Mouse (Mus musculus): Measurements from ENCODE around the gene Erg. TPM values are rescaled to one million over a fixed set of nuclear protein-coding genes. Genes with fewer than 3 reads are reported as not detected.

Erg gene
- total RNA-seq, 2 experiments from 2014 or later: 6.5 to 8.2 TPM

DNA sequence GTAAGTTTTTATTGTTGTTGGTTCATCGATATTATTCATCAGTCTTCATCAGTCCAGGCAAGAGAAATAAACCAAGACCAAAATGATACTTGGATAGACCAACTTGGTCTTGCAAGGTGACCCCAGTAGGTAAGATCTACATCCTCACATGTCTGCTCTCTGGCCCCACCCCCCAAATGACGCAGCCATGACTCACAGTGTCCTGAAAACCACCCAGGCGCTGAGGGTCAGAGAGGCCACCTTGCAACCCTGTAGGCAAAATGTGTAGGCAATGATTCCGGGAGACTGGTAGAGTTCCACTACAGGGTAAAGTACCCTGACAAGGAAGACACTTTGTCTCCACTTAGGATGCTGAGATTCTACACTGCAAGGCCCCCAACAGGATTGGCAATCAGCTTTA, 138.5 kb downstream of the Erg start:
- DNase-seq (ENCODE audit: low spot score in 2 of 2): no peak

- no peak for DNase-seq (ENCODE audit: low spot score in 2 of 2)
Measured at GRCm38 (mm10) chr16:95446368-95446767, 140.0 kb downstream of the Erg start.

- no peak for DNase-seq (ENCODE audit: low spot score in 2 of 2)
Measured at GRCm38 (mm10) chr16:95442023-95442422, 144.4 kb downstream of the Erg start.

GRCm38 (mm10) chr16:95441179-95441578, 145.2 kb downstream of the Erg start:
- no peak for DNase-seq (ENCODE audit: low spot score in 2 of 2)

DNA sequence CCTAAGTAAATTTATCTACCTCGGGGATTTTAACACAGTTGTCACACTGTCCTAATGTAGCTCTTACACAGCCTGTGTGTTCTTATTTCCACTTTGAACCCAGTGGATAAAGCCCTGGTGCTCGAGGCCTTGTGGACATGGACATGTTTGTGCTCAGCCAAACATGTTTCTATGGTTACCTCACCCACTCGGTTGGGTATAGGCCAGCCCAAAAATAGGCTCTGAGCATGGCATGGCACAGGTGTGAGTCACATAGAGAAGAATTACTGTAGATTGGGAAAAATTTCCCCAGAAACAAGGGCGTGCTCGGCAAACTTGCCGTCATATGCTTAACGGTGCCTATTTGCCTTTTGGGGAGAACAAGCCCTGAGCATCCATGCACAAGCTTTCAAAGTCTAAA, 146.1 kb downstream of the Erg start:
- no peak for DNase-seq (ENCODE audit: low spot score in 2 of 2)

- DNase-seq (ENCODE audit: low spot score in 2 of 2): no peak
Measured at GRCm38 (mm10) chr16:95439794-95440193, 146.6 kb downstream of the Erg start.

DNA sequence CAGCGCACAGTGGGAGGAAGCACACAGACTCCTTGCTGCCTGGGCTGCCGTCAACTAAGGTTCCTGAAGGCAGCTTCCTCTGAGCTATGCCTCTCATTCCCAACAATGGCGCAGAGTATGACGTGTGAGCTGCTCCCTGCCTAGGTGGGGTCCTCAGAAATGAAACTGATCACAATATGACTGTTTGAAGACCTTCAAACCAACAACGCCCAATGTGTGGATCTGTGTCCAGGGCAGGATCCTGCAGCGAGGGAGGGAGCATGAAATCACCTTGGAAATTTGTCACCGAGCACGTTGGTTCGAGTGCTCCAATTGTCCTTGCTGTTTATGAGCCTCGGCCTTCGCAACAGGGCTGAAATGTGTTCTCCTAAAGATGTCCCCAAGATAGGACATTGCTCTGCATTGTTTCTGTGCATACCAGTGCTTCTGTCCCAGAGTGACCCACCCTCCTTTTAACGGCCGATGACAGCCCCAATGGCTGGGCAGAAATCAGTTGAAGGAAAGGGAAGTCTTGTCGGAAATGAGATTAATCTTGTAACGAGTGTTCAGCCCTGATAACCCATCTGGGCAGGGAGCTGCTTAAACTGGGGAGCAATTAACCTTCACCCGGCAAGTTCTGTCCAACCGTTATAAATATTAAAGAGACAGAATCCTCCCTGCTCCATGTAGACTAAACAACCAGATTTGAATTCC, 147.4 kb downstream of the Erg start:
- no peak for DNase-seq (ENCODE audit: low spot score in 2 of 2)

DNA sequence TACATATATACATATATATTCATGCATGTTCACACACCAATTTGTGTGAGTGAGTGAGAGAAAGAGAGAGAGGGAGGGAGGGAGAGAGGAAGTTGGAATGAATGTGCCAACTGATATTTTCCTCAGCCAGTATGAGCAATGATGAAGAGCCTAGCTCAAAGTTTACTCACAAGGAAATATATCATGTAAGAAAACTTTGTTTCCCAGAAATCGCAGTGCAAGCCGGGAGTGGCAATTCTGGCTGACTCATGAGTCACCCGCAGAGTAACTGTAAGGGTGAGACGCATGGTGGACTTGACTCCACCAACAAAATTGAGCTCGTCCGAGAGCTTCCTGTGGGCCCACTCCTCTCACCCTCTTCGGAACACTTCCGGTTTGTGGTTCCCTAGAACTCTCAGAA, 149.8 kb downstream of the Erg start:
- no peak for DNase-seq (ENCODE audit: low spot score in 2 of 2)

DNA sequence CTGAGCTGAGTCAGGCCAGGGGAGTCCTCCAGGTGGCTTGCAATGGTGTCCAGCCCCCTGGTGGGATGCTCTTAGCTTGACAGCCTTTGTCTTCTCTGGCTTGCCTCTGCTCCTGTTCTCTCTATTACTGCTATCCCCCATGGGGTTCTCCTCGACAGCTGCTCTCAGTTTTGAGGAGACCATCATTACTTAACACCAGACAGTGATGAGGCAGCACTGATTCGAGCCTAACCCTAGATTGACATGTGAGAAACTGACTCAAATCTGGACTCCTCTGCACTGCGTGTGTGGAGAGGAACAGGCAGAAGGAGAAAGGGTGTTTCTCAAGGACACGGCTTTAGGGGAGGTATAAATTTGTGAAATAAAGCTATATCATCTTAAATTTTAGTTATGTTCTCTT, 150.3 kb downstream of the Erg start:
- no peak for DNase-seq (ENCODE audit: low spot score in 2 of 2)

DNA sequence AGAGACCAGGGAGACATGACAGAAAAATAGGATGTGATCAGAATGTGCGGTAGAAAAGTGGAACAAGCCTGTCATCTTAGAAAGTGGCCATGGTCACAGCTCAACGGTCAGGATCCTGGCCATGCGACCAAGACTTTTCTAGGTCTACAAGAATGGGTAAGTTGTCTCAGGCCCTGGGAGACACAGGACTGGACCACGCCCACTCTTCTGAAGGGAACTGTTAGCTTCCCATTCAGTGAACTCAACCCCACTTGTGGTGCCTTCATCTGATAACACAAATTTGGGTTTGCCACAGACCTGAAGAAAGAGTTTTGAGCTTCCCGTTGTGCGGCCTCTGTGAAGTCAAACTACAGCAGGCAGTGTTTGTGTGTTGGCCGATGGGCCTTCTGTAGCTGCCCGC, 152.0 kb downstream of the Erg start:
- DNase-seq (ENCODE audit: low spot score in 2 of 2): no peak

- no peak for DNase-seq (ENCODE audit: low spot score in 2 of 2)
Measured at GRCm38 (mm10) chr16:95432540-95432971, 153.8 kb downstream of the Erg start.

DNA sequence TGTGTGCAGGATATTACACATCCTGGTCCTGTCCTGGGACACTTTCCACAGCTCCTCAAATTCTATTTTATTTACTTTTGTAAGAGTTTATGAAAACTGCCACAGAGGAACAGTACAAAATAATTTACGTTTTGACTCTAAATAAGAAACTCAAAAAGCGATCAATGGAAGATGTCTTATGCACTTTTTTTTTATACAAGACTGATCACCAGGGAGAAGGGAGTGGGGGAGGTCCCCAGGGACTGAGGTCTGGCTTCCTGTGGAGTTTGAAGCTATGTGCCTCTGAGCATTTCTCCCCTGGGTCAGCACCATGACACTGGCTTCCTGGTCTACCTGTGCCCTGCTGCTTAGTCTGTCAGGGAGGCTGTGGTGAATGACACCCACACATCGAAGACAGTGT, 156.5 kb downstream of the Erg start:
- no peak for DNase-seq (ENCODE audit: low spot score in 2 of 2)

- DNase-seq (ENCODE audit: low spot score in 2 of 2): no peak
Measured at GRCm38 (mm10) chr16:95428239-95428638, 158.2 kb downstream of the Erg start.

- DNase-seq (ENCODE audit: low spot score in 2 of 2): no peak
Measured at GRCm38 (mm10) chr16:95427512-95427911, 158.9 kb downstream of the Erg start.

DNA sequence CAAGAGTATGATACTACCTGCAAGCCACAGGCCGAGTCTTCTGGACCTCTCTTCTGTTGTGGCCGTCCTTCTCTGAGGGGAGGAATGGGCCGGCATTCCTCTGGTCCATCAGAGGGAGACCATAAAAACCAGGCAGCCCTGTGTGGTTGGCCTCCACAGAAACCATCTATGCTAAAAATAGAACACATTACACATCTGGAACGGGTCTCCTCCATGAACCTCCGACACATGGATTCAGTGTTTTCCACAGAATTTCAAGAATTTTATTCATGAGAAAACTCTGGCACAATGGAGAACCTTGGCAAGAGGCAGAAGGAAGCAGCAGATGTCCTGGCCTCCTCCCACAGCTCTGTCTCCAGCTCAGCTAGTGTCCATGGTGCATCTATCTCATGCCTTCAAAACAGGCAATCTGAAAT, 163.7 kb downstream of the Erg start:
- DNase-seq (ENCODE audit: low spot score in 2 of 2): no peak

DNA sequence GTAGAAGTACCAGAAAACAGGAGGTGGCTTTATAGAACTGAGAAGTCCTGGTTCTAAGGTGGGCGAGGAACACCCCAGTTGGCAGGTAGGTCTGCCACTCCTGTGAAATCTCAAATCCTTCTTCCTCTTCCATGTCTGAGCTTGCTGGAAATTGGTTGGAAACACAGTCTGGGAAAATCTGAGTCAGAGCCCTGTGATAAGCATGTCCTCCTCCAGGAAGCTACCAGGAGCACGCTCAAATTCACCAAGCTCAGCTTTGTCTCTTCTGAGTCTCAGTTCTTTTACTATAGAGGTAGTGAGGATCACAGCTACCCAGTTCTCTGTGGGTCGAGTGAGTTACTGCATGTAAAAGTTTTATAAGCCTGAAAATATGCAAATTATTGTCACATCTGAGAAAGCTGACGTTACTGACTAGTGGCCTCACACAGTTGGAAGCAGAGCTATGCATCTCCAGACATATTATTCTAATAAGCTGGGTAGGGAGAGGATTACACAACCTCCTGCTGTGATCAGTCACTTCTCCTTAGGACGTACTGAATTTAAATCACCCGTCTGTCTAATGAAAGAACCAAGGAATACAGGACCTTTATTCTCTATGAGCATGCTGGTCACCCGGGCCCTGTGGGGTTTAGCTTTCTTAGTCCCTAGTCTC, 165.0 kb downstream of the Erg start:
- no peak for DNase-seq (ENCODE audit: low spot score in 2 of 2)

DNA sequence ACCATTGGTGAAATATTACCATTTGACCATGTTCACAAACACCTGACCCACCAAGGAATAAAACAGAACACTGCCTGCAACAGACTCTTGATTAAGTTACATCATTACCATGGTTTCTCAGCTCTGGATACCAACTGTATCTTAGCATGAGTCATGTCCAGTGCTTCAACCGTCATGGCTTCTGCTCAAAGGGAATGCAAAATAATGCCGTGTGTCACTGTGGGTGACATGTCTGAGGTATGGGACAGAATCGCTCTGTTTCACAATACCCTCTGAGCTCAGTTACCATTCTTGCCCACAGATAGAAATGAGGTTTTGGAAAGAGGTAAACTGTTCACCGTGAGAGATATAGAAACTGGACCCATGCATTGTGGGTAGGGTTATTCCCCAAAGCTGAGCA, 170.5 kb downstream of the Erg start:
- DNase-seq (ENCODE audit: low spot score in 2 of 2): no peak

- no peak for DNase-seq (ENCODE audit: low spot score in 2 of 2)
Measured at GRCm38 (mm10) chr16:95415372-95415771, 171.0 kb downstream of the Erg start.

DNA sequence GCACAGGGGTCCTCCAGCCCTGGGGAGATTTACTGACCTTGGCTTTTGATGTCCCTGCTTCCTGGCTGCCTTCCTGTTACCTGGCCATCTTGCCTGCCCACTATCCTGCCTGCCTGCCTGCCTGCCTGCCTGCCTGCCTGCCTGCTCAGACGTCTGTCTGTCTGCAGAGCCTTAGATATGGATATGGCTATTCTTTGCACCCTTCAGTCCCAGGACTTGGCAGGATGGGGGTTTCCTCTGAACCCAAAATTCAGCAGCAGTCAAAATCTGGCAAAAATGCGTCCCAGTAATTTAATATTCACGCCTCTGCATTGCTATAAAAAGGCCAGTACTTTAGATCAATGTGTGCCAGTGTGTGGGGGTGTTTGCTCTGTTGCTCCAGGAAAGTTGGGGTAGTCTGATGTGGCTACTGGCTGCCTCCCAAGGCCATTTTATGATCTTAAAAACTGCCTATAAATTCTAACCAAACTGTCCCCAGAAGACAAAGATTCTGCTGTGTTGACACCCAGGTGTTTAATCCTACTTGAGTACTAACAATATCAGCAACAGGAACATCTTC, 172.9 kb downstream of the Erg start:
- DNase-seq (ENCODE audit: low spot score in 2 of 2): no peak

DNA sequence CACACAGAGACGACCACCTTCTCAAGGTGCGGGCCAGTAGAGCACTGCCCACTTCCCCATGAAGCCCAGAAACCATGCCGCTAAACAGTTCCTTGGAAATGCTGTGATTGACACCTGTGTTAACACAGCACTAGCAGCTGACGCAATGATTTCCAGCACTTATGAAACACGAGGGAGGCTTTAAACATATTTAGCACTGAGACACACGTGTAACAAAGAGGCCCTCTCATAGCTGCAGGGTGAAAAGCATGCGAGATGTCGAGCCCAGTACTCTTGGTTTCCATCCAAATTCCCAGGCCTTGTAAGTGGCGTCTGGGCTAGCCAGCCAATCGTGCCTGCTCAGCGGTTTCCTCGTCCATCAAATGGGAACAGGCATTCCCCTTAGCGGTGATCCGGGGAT, 178.3 kb downstream of the Erg start:
- DNase-seq (ENCODE audit: low spot score in 2 of 2): no peak

DNA sequence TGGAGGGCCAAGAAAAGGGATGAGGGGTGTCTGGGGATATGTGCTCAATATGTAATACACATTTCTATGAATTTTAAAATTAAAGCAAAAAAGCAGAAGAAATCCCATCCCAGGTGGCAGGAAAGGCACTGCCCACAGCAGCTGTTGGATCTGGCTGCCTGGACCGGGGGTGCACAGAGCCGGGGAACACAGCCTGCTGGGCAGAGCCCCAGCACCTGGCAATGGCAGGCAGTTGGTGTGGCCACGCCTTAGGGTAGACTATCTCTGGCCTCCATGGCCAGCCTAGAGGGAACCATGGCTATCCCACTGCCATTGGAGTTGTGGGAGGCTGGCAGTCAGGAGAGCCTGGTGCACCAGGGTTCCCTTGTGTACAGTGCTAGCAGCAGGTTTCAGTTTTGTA, 180.9 kb downstream of the Erg start:
- no peak for DNase-seq (ENCODE audit: low spot score in 2 of 2)

DNA sequence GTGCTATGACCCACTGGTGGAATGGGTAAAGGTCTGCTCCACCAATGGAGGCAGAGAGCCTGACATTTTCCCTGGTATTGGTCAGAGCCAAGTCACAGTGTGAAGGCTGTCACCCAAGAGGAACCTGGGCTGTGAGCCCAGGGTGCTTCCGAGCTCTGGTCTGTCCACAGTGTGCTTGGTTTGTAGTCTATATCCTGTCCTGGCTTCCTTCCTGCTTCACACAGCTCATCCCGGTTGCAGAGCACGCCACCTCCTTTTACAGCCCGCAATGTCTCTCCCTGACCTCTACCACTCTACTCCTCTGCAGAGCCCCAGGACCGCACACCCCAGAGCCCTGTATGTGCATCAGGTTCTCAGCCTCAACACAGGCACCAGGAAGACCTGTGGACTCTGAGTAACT, 182.9 kb downstream of the Erg start:
- DNase-seq (ENCODE audit: low spot score in 2 of 2): no peak

DNA sequence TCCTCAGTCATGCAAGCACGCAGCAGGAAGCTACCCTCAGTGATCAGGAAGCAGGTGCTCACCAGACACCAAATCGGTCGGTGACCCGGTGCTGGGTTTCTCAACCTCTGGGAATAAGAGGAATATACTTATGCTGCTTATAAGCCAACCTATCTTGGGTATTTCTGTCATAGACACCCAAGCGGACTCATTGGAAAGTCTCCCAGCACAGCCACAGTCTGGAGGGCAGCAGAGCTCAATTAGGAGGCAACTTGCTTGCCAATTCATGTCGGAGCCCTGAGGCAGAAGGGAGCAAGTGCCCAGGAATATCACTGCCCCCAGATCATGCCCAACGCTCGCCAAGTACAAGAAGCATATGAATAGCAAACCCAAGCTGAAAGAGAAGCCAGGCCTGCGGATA, 184.5 kb downstream of the Erg start:
- no peak for DNase-seq (ENCODE audit: low spot score in 2 of 2)
